Mouse (Mus musculus) intestine, postnatal 0 days (tissue): ENCODE data around the gene Sptbn4. TPM values are rescaled to one million over a fixed set of nuclear protein-coding genes. Genes with fewer than 3 reads are reported as not detected.

Experiments
- ATAC-seq: fragments of 200-750 bp; cut with Nextera tagmentation; 2 replicates; pipeline ENCODE4 v1.8.0; 2017; ENCODE audit warnings: mild to moderate bottlenecking, moderate TSS enrichment, moderate library complexity
- H3K27ac ChIP-seq: fragments of 300-500 bp; sonication (generic); 2 replicates; pipeline ENCODE4 v1.5.1; 2014; ENCODE audit warnings: mild to moderate bottlenecking, low read depth, low read length, moderate library complexity
- H3K27me3 ChIP-seq: fragments of 300-500 bp; sonication (generic); replicated peaks from 2 replicates; pipeline ENCODE4 v1.6.1; 2014; ENCODE audit warnings: low read length, mixed read lengths; ENCODE audit not compliant: control insufficient read depth, insufficient read depth
- H3K36me3 ChIP-seq: fragments of 300-500 bp; sonication (generic); 2 replicates; pipeline ENCODE4 v1.6.1; 2014; ENCODE audit warnings: mild to moderate bottlenecking, moderate library complexity; ENCODE audit not compliant: control insufficient read depth, insufficient read depth
- H3K4me1 ChIP-seq: fragments of 300-500 bp; sonication (generic); replicated peaks from 2 replicates; pipeline ENCODE4 v1.6.1; 2014; ENCODE audit warnings: antibody characterized with exemption, low read length, mixed read lengths; ENCODE audit not compliant: control insufficient read depth, insufficient read depth
- H3K4me2 ChIP-seq: fragments of 300-500 bp; sonication (generic); replicated peaks from 2 replicates; pipeline ENCODE4 v1.6.1; 2014; ENCODE audit warnings: low read depth, mild to moderate bottlenecking, moderate library complexity
- H3K4me3 ChIP-seq: fragments of 300-500 bp; sonication (generic); 2 replicates; pipeline ENCODE4 v1.5.1; 2014; ENCODE audit warnings: low read depth, low read length
- H3K9ac ChIP-seq: fragments of 300-500 bp; sonication (generic); 2 replicates; pipeline ENCODE4 v1.6.1; 2014; ENCODE audit warnings: mild to moderate bottlenecking, low read depth, low read length
- H3K9me3 ChIP-seq: fragments of 300-500 bp; sonication (generic); 2 replicates; pipeline ENCODE4 v1.6.1; 2016; ENCODE audit warnings: mixed run types; ENCODE audit not compliant: control insufficient read depth
- CTCF ChIP-seq: sonication (generic); IDR thresholded peaks from 2 replicates; pipeline ENCODE4 v1.5.1; 2016; ENCODE audit warnings: low read depth, mild to moderate bottlenecking, control low read depth, antibody characterized with exemption, moderate library complexity
- WGBS: fragments of 180-500 bp; shearing (Covaris S2); extraction: QIAGEN DNeasy Blood & Tissue Kit; methylation state at CpG from one replicate; pipeline ENCODE4 v1.1.7; 2014; 5-methylcytosine and 5-hydroxymethylcytosine counted together
- polyA plus RNA-seq: library from polyadenylated mRNA; unstranded; fragments of >200 nt; fragmentation: Nextera tagmentation; extraction: Ambion mirVana; gene quantifications from 2 replicates; pipeline ENCODE4 v1.2.1, GENCODE M21; 2015

The Sptbn4 gene
- polyA plus RNA-seq, 1 experiment from 2014 or later: 0.17 TPM

- Histone ChIP-seq H3K9me3 (no peaks in the 10 kb centered on the region), H3K4me1 (no peaks in the 10 kb centered on the region; the same call in 1 of the 2 replicates), H3K4me2 (peak overlapping the region; percentile 92), H3K9ac (peak overlapping the region; percentile 46), H3K27me3 (peaks cover 13% of the 10 kb centered on the region), H3K27ac (no peak overlapping the region), H3K36me3 (no peaks in the 10 kb centered on the region), H3K4me3 (peak overlapping the region; percentile 48)
- TF ChIP-seq CTCF: no peak
- peak; percentile 9; the same call in 1 of the 2 replicates for ATAC-seq
- WGBS: 10% methylated on average over 35 of the region's 53 CpGs
These were observed 716 bp downstream of the Sptbn4 start for GRCm38 (mm10) chr7:27446521-27447418.

- H3K9me3 ChIP-seq: no peaks in the 10 kb centered on the region
- WGBS: 16% methylated on average over 17 of the region's 18 CpGs
- ATAC-seq: no peak
- H3K27ac ChIP-seq: no peak overlapping the region
- H3K4me3 ChIP-seq: peak overlapping the region; percentile 48
- H3K9ac ChIP-seq: peak overlapping the region; percentile 46
- H3K27me3 ChIP-seq: peaks cover 13% of the 10 kb centered on the region
- no peak for TF ChIP-seq CTCF
- no peaks in the 10 kb centered on the region; the same call in 1 of the 2 replicates for H3K4me1 ChIP-seq
- peak overlapping the region; percentile 89 for H3K4me2 ChIP-seq
- no peaks in the 10 kb centered on the region for H3K36me3 ChIP-seq
These were observed 1.4 kb downstream of the Sptbn4 start for GRCm38 (mm10) chr7:27446051-27446450.

- no peak for ATAC-seq
- no peaks in the 10 kb centered on the region for H3K27me3 ChIP-seq
- H3K9me3 ChIP-seq: no peaks in the 10 kb centered on the region
- H3K4me2 ChIP-seq: no peak overlapping the region
- no peak overlapping the region for H3K9ac ChIP-seq
- no peak overlapping the region for H3K27ac ChIP-seq
- H3K36me3 ChIP-seq: no peaks in the 10 kb centered on the region
- peak; percentile 46 for TF ChIP-seq CTCF
- 77% methylated on average over 4 of the region's 4 CpGs for WGBS
- H3K4me1 ChIP-seq: no peaks in the 10 kb centered on the region
- no peak overlapping the region for H3K4me3 ChIP-seq
These were observed 7.5 kb downstream of the Sptbn4 start for GRCm38 (mm10) chr7:27440014-27440413.

GRCm38 (mm10) chr7:27437544-27437943 is 9.9 kb downstream of the Sptbn4 start:
- Histone ChIP-seq H3K4me3 (no peak overlapping the region), H3K4me2 (no peak overlapping the region), H3K36me3 (no peaks in the 10 kb centered on the region), H3K27ac (no peak overlapping the region), H3K9me3 (no peaks in the 10 kb centered on the region), H3K27me3 (peaks cover 12% of the 10 kb centered on the region), H3K4me1 (no peaks in the 10 kb centered on the region), H3K9ac (no peak overlapping the region)
- ATAC-seq: no peak
- TF ChIP-seq CTCF: peak; percentile 72
- WGBS: 59% methylated on average over 5 of the region's 5 CpGs

DNA sequence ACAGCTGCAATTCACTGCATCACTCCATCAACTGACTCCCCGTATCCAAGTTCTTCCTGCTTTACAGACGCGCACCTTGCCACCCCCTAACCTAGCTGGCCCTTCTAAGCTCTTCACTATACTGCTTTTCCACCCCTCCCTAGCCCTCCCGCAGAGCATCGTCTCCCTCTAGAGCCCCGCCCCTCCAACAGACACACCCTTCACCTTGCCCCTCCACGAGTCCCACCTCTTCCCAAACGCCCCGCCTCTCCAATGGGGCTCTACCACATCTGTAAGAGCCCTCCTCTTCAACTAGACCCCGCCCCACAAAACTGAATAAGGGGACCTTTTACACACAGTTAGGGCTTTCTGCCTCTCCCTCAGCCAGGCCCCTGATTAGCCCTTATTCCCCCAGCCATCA is 13.7 kb downstream of the Sptbn4 start:
- Histone ChIP-seq H3K36me3 (no peaks in the 10 kb centered on the region), H3K27me3 (peaks cover 12% of the 10 kb centered on the region), H3K9ac (no peak overlapping the region), H3K9me3 (peaks cover 5% of the 10 kb centered on the region; the same call in 1 of the 2 replicates), H3K4me1 (no peaks in the 10 kb centered on the region), H3K4me2 (peak overlapping the region; percentile 21; the same call in 1 of the 2 replicates), H3K4me3 (no peak overlapping the region), H3K27ac (no peak overlapping the region)
- ATAC-seq: no peak
- WGBS: 6% methylated on average over 10 of the region's 10 CpGs
- TF ChIP-seq CTCF: no peak

GRCm38 (mm10) chr7:27433349-27433748 is 14.1 kb downstream of the Sptbn4 start:
- H3K4me3 ChIP-seq: no peak overlapping the region
- no peak overlapping the region for H3K27ac ChIP-seq
- no peaks in the 10 kb centered on the region for H3K4me1 ChIP-seq
- no peak; the same call in 1 of the 2 replicates for ATAC-seq
- TF ChIP-seq CTCF: no peak
- no peaks in the 10 kb centered on the region for H3K36me3 ChIP-seq
- no peak overlapping the region for H3K9ac ChIP-seq
- peak overlapping the region; percentile 21; the same call in 1 of the 2 replicates for H3K4me2 ChIP-seq
- peaks cover 12% of the 10 kb centered on the region for H3K27me3 ChIP-seq
- H3K9me3 ChIP-seq: peaks cover 5% of the 10 kb centered on the region; the same call in 1 of the 2 replicates
- WGBS: 23% methylated on average over 10 of the region's 10 CpGs
